8 mouse cellular contexts compared by ENCODE assay signal in the genomic region with DNA sequence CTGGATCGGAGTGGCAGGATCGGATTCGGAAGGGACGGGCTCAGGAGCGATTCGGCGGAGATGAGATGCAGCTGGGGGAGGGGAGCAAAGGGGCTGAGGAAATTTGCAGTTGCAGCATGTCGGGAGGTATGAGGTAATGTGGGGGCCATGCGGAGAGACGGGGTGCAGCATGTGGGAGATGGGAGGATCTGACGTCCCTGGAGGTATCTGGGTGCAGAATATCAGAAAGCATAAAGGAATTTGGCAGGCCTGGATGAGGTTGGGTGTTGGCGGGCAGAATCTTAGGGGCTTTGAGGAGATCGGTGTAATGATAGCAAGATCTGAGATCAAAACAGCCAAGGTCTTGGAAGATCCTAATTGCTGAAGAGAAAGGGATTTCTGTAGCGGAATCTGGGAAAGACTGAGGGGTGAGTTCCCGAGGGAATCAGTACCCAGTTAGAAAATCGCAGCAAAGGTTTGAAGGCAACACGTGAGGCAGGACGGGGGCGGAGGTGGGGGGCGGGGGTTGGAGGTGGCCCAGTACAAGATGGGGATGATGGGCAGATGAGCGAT. TPM values are rescaled to one million over a fixed set of nuclear protein-coding genes. Genes with fewer than 3 reads are reported as not detected.
DNase-seq lines count a peak whose midpoint lies in the region; ATAC-seq and TF ChIP-seq lines count a peak whose summit lies in the region.

No protein-coding gene starts in this region.

- intact Hi-C loops in gastrocnemius, adult 2 months (cut with DNase I): no loop called here

- TF ChIP-seq POLR2A in spleen, adult 2 months (IDR thresholded peaks at IDR 0.05; ENCODE audit: low read depth, low read length): no peak

- WGBS in spleen, adult 2 months: 1% methylated on average over 21 of the region's 21 CpGs
- under 1% methylated on average over 21 of the region's 21 CpGs for WGBS in hindbrain, embryonic 12.5 days
- WGBS in midbrain, embryonic 10.5 days: under 1% methylated on average over 21 of the region's 21 CpGs

- peak; percentile 87 for ATAC-seq in hindbrain, embryonic 12.5 days (ENCODE audit: low FRiP score)

- peaks cover 5% of the 10 kb centered on the region; the same call in 1 of the 2 replicates for H3K4me1 ChIP-seq in spleen, adult 2 months (ENCODE audit: control insufficient read depth, insufficient read depth, insufficient read length)
- peaks cover 20% of the 10 kb centered on the region for H3K4me1 ChIP-seq in hindbrain, embryonic 12.5 days
- peaks cover 24% of the 10 kb centered on the region for H3K4me1 ChIP-seq in midbrain, embryonic 10.5 days

- H3K4me3 ChIP-seq in gastrocnemius, adult 2 months: peak overlapping the region; percentile 90
- H3K4me3 ChIP-seq in spleen, adult 2 months (ENCODE audit: extremely low read depth, insufficient read depth, insufficient read length): peak overlapping the region; percentile 81
- H3K4me3 ChIP-seq in hindbrain, embryonic 12.5 days: peak overlapping the region; percentile 60
- peak overlapping the region; percentile 78 for H3K4me3 ChIP-seq in midbrain, embryonic 10.5 days

- H3K9me3 ChIP-seq in hindbrain, embryonic 12.5 days (replicated peaks): no peaks in the 10 kb centered on the region
- no peaks in the 10 kb centered on the region for H3K9me3 ChIP-seq in midbrain, embryonic 10.5 days (replicated peaks)

- H3K4me2 ChIP-seq in hindbrain, embryonic 12.5 days (replicated peaks): peak overlapping the region; percentile 73

- TF ChIP-seq CTCF in gastrocnemius, adult 2 months (IDR thresholded peaks at IDR 0.05): no peak
- TF ChIP-seq CTCF in spleen, adult 2 months (IDR thresholded peaks at IDR 0.05; ENCODE audit: extremely low read depth, insufficient read depth, insufficient read length, insufficient replicate concordance): no peak

- H3K36me3 ChIP-seq in spleen, adult 2 months (ENCODE audit: control insufficient read depth, insufficient read depth, low read length): no peaks in the 10 kb centered on the region
- no peaks in the 10 kb centered on the region for H3K36me3 ChIP-seq in hindbrain, embryonic 12.5 days
- peaks cover 14% of the 10 kb centered on the region for H3K36me3 ChIP-seq in midbrain, embryonic 10.5 days

- no peaks in the 10 kb centered on the region for H3K27me3 ChIP-seq in spleen, adult 2 months (ENCODE audit: control insufficient read depth, insufficient read depth, low read length)
- H3K27me3 ChIP-seq in hindbrain, embryonic 12.5 days: no peaks in the 10 kb centered on the region
- H3K27me3 ChIP-seq in midbrain, embryonic 10.5 days (ENCODE audit: low read depth, poor library complexity, severe bottlenecking): no peaks in the 10 kb centered on the region

- no peak for DNase-seq in gastrocnemius, adult 2 months
- no peak for DNase-seq in gastrocnemius, adult 8-10 months (ENCODE audit: low spot score in 2 of 2)
- no peak for DNase-seq in spleen, adult 2 months (ENCODE audit: low read depth in 1 of 2, low spot score in 2 of 2)
- no peak for DNase-seq in spleen, postnatal 4 days (ENCODE audit: low spot score in 2 of 2)
- DNase-seq in midbrain, embryonic 10.5 days (ENCODE audit: low spot score): peak; percentile 42
- no peak for DNase-seq in ovary, postnatal 14 days (ENCODE audit: low spot score)
- no peak for DNase-seq in frontal cortex, postnatal 25 days (ENCODE audit: low spot score in 2 of 2)

- H3K9ac ChIP-seq in hindbrain, embryonic 12.5 days: peak overlapping the region; percentile 84

- peak overlapping the region; percentile 93 for H3K27ac ChIP-seq in gastrocnemius, adult 2 months
- H3K27ac ChIP-seq in spleen, adult 2 months (ENCODE audit: insufficient read depth, low read length): no peak overlapping the region
- H3K27ac ChIP-seq in hindbrain, embryonic 12.5 days: peak overlapping the region; percentile 77
- peak overlapping the region; percentile 90 for H3K27ac ChIP-seq in midbrain, embryonic 10.5 days (replicated peaks)

RNA-seq across cellular contexts. Expression of gene Trim32, which starts 0.4 kb away (rescaled TPM):
- 10 to 100 TPM; 10.7 to 11.0 TPM for total RNA-seq in gastrocnemius, adult 2 months (2021)
- total RNA-seq in gastrocnemius, adult 8-10 months (2022): 10 to 100 TPM; 10.7 to 15.2 (median 12.2) TPM
- 9.6 and 11.4 TPM in 2 replicates for polyA plus RNA-seq in spleen, adult 2 months (2012; rRNA removed)
- 86.1 and 92.1 TPM in 2 replicates for polyA plus RNA-seq in hindbrain, embryonic 12.5 days (2016; fragmentation: Nextera tagmentation; extraction: Ambion mirVana)
- polyA plus RNA-seq in midbrain, embryonic 10.5 days (2016; fragmentation: Nextera tagmentation; extraction: Ambion mirVana): 66.5 and 71.5 TPM in 2 replicates
